Mouse (Mus musculus) megakaryocyte-erythroid progenitor cell, adult 5-6 weeks (primary cell): ENCODE results near the gene Ms4a13. TPM values are rescaled to one million over a fixed set of nuclear protein-coding genes. Genes with fewer than 3 reads are reported as not detected.

Source experiments
- total RNA-seq, 2 experiments: library from RNA; stranded (forward) in 1 of 2; stranded (reverse) in 1 of 2; fragments of 200-1000, 215-1000 nt in 1 of 2; fragments of >200 nt in 1 of 2; fragmentation: Nextera tagmentation in 1 of 2; gene quantifications; 2 replicates each; pipeline ENCODE4 v1.2.3; 2014 to 2017

Gene Ms4a13
- total RNA-seq, 2 experiments from 2014 or later, result not detected

Other genes starting within 250 kb of the Ms4a13 start
- gene Ccdc86, start 247.5 kb downstream of the Ms4a13 start, total RNA-seq (2014; fragmentation: Nextera tagmentation), result 24.8 and 30.6 TPM in 2 replicates
- gene Ccdc86, start 247.5 kb downstream of the Ms4a13 start, total RNA-seq (2017), result 21.0 and 26.2 TPM in 2 replicates
- not detected in 2 replicates for gene Ms4a10, start 222.1 kb downstream of the Ms4a13 start, total RNA-seq (2014; fragmentation: Nextera tagmentation)
- gene Ms4a10, start 222.1 kb downstream of the Ms4a13 start, total RNA-seq (2017), result not detected in 2 replicates
- not detected in 2 replicates for gene Ms4a15, start 203.5 kb downstream of the Ms4a13 start, total RNA-seq (2014; fragmentation: Nextera tagmentation)
- gene Ms4a15, start 203.5 kb downstream of the Ms4a13 start, total RNA-seq (2017), result not detected in 2 replicates
- not detected in 2 replicates for gene Ms4a18, start 178.7 kb downstream of the Ms4a13 start, total RNA-seq (2014; fragmentation: Nextera tagmentation)
- gene Ms4a18, start 178.7 kb downstream of the Ms4a13 start, total RNA-seq (2017), result not detected in 2 replicates
- gene Ms4a8a, start 115.6 kb downstream of the Ms4a13 start, total RNA-seq (2014; fragmentation: Nextera tagmentation), result not detected in 2 replicates
- gene Ms4a8a, start 115.6 kb downstream of the Ms4a13 start, total RNA-seq (2017), result not detected in 2 replicates
- not detected in 2 replicates for gene 1700017D01Rik, start 65.9 kb downstream of the Ms4a13 start, total RNA-seq (2014; fragmentation: Nextera tagmentation)
- not detected in 2 replicates for gene 1700017D01Rik, start 65.9 kb downstream of the Ms4a13 start, total RNA-seq (2017)
- gene 1700025F22Rik, start 31.4 kb downstream of the Ms4a13 start, total RNA-seq (2014; fragmentation: Nextera tagmentation), result not detected in 2 replicates
- not detected in 2 replicates for gene 1700025F22Rik, start 31.4 kb downstream of the Ms4a13 start, total RNA-seq (2017)
- gene Ms4a12, start 35.7 kb upstream of the Ms4a13 start, total RNA-seq (2014; fragmentation: Nextera tagmentation), result not detected in 2 replicates
- not detected in 2 replicates for gene Ms4a12, start 35.7 kb upstream of the Ms4a13 start, total RNA-seq (2017)
- gene Ms4a1, start 69.5 kb upstream of the Ms4a13 start, total RNA-seq (2014; fragmentation: Nextera tagmentation), result 3.3 TPM in 1 of 2 replicates, not detected in the other
- not detected in 2 replicates for gene Ms4a1, start 69.5 kb upstream of the Ms4a13 start, total RNA-seq (2017)
- not detected in 2 replicates for gene Ms4a5, start 87.1 kb upstream of the Ms4a13 start, total RNA-seq (2014; fragmentation: Nextera tagmentation)
- gene Ms4a5, start 87.1 kb upstream of the Ms4a13 start, total RNA-seq (2017), result not detected in 2 replicates
- not detected in 2 replicates for gene Ms4a14, start 117.7 kb upstream of the Ms4a13 start, total RNA-seq (2014; fragmentation: Nextera tagmentation)
- not detected in 2 replicates for gene Ms4a14, start 117.7 kb upstream of the Ms4a13 start, total RNA-seq (2017)
- not detected in 2 replicates for gene Ms4a7, start 139.4 kb upstream of the Ms4a13 start, total RNA-seq (2014; fragmentation: Nextera tagmentation)
- not detected in 2 replicates for gene Ms4a7, start 139.4 kb upstream of the Ms4a13 start, total RNA-seq (2017)
- not detected in 2 replicates for gene Ms4a4a, start 178.8 kb upstream of the Ms4a13 start, total RNA-seq (2014; fragmentation: Nextera tagmentation)
- not detected in 2 replicates for gene Ms4a4a, start 178.8 kb upstream of the Ms4a13 start, total RNA-seq (2017)
- gene Ms4a4c, start 208.0 kb upstream of the Ms4a13 start, total RNA-seq (2014; fragmentation: Nextera tagmentation), result not detected in 2 replicates
- gene Ms4a4c, start 208.0 kb upstream of the Ms4a13 start, total RNA-seq (2017), result not detected in 2 replicates
- 2.6 and 17.3 TPM in 2 replicates for gene Ms4a4b, start 246.8 kb upstream of the Ms4a13 start, total RNA-seq (2014; fragmentation: Nextera tagmentation)
- 14.1 TPM in 1 of 2 replicates, not detected in the other for gene Ms4a4b, start 246.8 kb upstream of the Ms4a13 start, total RNA-seq (2017)